Mouse (Mus musculus): ENCODE measurements at regions not wholly inside any gene's neighbourhood (a gene's known extent, or its start where the extent isn't known, plus 50 kb on each side); places are given as distances from the start of the nearest gene placed in this dataset.
"Not testable (repeated sequence)": the region's sequence is repeated elsewhere in the genome, so short reads cannot be mapped to it uniquely, and the experiment has no call there.

GRCm38 (mm10) chr2:181930037-181930436, 60.9 kb upstream of the Gm14496 start:
- no peaks in the 10 kb centered on the region for H3K9me3 ChIP-seq (ENCODE audit: control insufficient read depth, low read length)

DNA sequence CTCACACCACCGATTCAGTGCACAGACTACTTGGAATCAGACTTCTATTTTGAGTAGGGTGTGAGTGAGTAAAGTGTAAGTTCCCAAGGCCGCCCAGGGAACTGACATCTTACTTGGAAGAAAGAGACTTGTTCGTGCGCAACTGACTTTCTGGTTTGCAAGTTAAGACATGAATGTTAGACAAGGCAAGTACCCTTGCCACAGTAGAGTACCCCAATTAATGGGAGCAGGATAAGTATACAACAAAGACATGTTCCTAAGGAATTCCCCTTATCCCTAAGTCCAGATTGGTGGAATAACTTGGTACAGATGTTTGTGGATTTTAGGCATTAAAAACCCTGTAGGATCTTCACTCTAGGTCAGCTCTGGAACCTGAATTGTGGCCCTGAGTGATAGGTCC, 60.4 kb upstream of the Gm14496 start:
- ATAC-seq (ENCODE audit: low read depth); H3K4me2 ChIP-seq (ENCODE audit: low read depth, low read length); H3K4me1 ChIP-seq (replicated peaks; ENCODE audit: control insufficient read depth, insufficient read depth, low read length); H3K27me3 ChIP-seq (ENCODE audit: control insufficient read depth, insufficient read depth, low read depth, low read length); H3K9ac ChIP-seq (ENCODE audit: low read length); H3K27ac ChIP-seq (ENCODE audit: low read length); H3K4me3 ChIP-seq (ENCODE audit: low read length); H3K36me3 ChIP-seq (ENCODE audit: control insufficient read depth, insufficient read depth, low read length); H3K9me3 ChIP-seq (ENCODE audit: control insufficient read depth, low read length): not testable (repeated sequence)
- 89% methylated on average over 4 of the region's 4 CpGs for WGBS

More at GRCm38 (mm10) chr2:181930037-181930436, 60.9 kb upstream of the Gm14496 start:
- H3K4me2 ChIP-seq (ENCODE audit: low read depth, low read length) = no peak overlapping the region
- no peak overlapping the region for H3K27ac ChIP-seq (ENCODE audit: low read length)
- no peak overlapping the region for H3K4me3 ChIP-seq (ENCODE audit: low read length)
- no peaks in the 10 kb centered on the region for H3K4me1 ChIP-seq (replicated peaks; ENCODE audit: control insufficient read depth, insufficient read depth, low read length)
- H3K36me3 ChIP-seq (ENCODE audit: control insufficient read depth, insufficient read depth, low read length) = no peaks in the 10 kb centered on the region
- H3K27me3 ChIP-seq (ENCODE audit: control insufficient read depth, insufficient read depth, low read depth, low read length) = no peaks in the 10 kb centered on the region
- 83% methylated on average over 5 of the region's 5 CpGs for WGBS
- ATAC-seq (ENCODE audit: low read depth) = no peak
- no peak overlapping the region for H3K9ac ChIP-seq (ENCODE audit: low read length)

DNA sequence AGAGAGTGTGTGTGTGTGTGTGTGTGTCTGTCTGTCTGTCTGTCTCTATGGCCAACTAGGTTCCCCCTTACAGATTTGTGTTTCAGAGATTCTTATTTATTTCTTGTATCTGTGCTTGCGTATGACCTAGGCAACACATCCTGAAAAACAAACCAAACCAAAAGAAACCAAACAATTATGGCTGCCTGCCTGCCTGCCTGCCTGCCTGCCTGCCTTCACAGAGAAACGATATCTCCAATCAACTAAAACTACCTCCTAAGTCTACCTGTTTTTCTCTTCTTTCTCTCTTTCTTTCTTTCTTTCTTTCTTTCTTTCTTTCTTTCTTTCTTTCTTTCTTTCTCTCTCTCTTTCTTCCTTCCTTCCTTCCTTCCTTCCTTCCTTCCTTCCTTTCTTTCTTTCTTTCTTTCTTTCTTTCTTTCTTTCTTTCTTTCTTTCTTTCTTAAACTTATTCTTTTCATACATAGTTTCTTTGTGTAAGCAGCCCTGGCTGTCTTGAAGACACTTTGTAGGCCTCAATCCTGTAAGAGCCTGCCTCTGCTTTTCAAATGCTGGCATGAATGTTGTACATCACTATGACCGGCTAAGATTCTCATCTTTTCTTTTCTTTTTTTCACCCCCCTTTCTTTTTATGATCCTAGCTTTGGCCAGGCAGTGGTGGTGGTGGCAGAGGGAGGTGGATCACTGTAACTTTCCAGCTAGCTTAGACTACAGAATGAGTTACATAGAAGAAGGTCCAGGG, 59.7 kb upstream of the Gm14496 start:
- H3K27me3 ChIP-seq (ENCODE audit: control insufficient read depth, insufficient read depth, low read depth, low read length); H3K4me3 ChIP-seq (ENCODE audit: low read length); H3K4me2 ChIP-seq (ENCODE audit: low read depth, low read length); H3K36me3 ChIP-seq (ENCODE audit: control insufficient read depth, insufficient read depth, low read length); H3K9ac ChIP-seq (ENCODE audit: low read length); H3K9me3 ChIP-seq (ENCODE audit: control insufficient read depth, low read length); H3K4me1 ChIP-seq (replicated peaks; ENCODE audit: control insufficient read depth, insufficient read depth, low read length); H3K27ac ChIP-seq (ENCODE audit: low read length): not testable (repeated sequence)
- WGBS = 68% methylated on average over 3 of the region's 3 CpGs
- 0 out of 2 replicates have a peak, but pooled peaks have one; percentile 53 for ATAC-seq (ENCODE audit: low read depth)

- H3K9ac ChIP-seq (ENCODE audit: low read length) = no peak overlapping the region
- 73% methylated on average over 2 of the region's 2 CpGs for WGBS
- no peaks in the 10 kb centered on the region for H3K9me3 ChIP-seq (ENCODE audit: control insufficient read depth, low read length)
- ATAC-seq (ENCODE audit: low read depth) = no peak
- no peaks in the 10 kb centered on the region for H3K4me1 ChIP-seq (replicated peaks; ENCODE audit: control insufficient read depth, insufficient read depth, low read length)
- no peak overlapping the region for H3K27ac ChIP-seq (ENCODE audit: low read length)
- H3K4me3 ChIP-seq (ENCODE audit: low read length) = no peak overlapping the region
- H3K27me3 ChIP-seq (ENCODE audit: control insufficient read depth, insufficient read depth, low read depth, low read length) = no peaks in the 10 kb centered on the region
- H3K4me2 ChIP-seq (ENCODE audit: low read depth, low read length) = no peak overlapping the region
- H3K36me3 ChIP-seq (ENCODE audit: control insufficient read depth, insufficient read depth, low read length) = no peaks in the 10 kb centered on the region
Observed at GRCm38 (mm10) chr2:181931918-181932605, 58.9 kb upstream of the Gm14496 start.

All from lung, embryonic 16.5 days (tissue).